Mouse (Mus musculus) C2C12 (cell line): Measurements from ENCODE around the gene Gm20388. TPM values are rescaled to one million over a fixed set of nuclear protein-coding genes. Genes with fewer than 3 reads are reported as not detected.
A peak's percentile ranks its signal among the peaks of the same experiment; 100 is the strongest.

Experiments used
- H3K27me3 ChIP-seq: one replicate; pipeline ENCODE4 v1.6.1; 2011; ENCODE audit not compliant: control insufficient read depth, insufficient read depth, insufficient read length
- H3K36me3 ChIP-seq: one replicate; pipeline ENCODE4 v1.6.1; 2011; ENCODE audit not compliant: control insufficient read depth, insufficient read depth
- H3K4me3 ChIP-seq: one replicate; pipeline ENCODE4 v1.5.1; 2011; ENCODE audit warnings: mild to moderate bottlenecking, control low read depth; ENCODE audit not compliant: poor library complexity, insufficient read depth, severe bottlenecking
- H3K79me2 ChIP-seq: one replicate; pipeline ENCODE4 v1.6.1; 2011; ENCODE audit not compliant: control insufficient read depth, insufficient read depth
- H3K79me3 ChIP-seq: one replicate; pipeline ENCODE4 v1.6.1; 2011; ENCODE audit warnings: low read depth, control low read depth
- H3ac ChIP-seq: one replicate; pipeline ENCODE3; 2011; ENCODE audit warnings: low read depth; ENCODE audit not compliant: control insufficient read depth, insufficient read length
- CEBPB ChIP-seq: IDR thresholded peaks from one replicate; pipeline ENCODE4 v1.6.1; 2011; ENCODE audit warnings: low read depth, mild to moderate bottlenecking, control low read depth, moderate library complexity
- CTCF ChIP-seq: IDR thresholded peaks from one replicate; pipeline ENCODE4 v1.5.1; 2011; ENCODE audit not compliant: control insufficient read depth, insufficient read depth, insufficient read length
- FOSL1 ChIP-seq: IDR thresholded peaks from one replicate; pipeline ENCODE4 v1.8.0; 2011; ENCODE audit warnings: mild to moderate bottlenecking, low read length; ENCODE audit not compliant: poor library complexity, insufficient read depth, severe bottlenecking
- MAX ChIP-seq: IDR thresholded peaks from one replicate; pipeline ENCODE4 v1.6.1; 2011; ENCODE audit warnings: mild to moderate bottlenecking, control low read depth
- MYOD1 ChIP-seq: IDR thresholded peaks from one replicate; pipeline ENCODE4 v1.6.1; 2011; ENCODE audit warnings: low read depth; ENCODE audit not compliant: control insufficient read depth, insufficient read length
- MYOG ChIP-seq: IDR thresholded peaks from one replicate; pipeline ENCODE4 v1.6.1; 2011; ENCODE audit not compliant: control insufficient read depth, insufficient read length; ENCODE audit errors: extremely low read depth
- USF1 ChIP-seq: IDR thresholded peaks from one replicate; pipeline ENCODE4 v1.6.1; 2011; ENCODE audit warnings: low read depth, mild to moderate bottlenecking, control low read depth, moderate library complexity
- polyA plus RNA-seq: library from polyadenylated mRNA; unstranded; fragments of >200 nt; fragmentation: generic; extraction: Trizol; gene quantifications from one replicate; pipeline ENCODE4 v1.2.1, GENCODE M21; 2012; ENCODE audit warnings: missing spikeins

The Gm20388 gene
- polyA plus RNA-seq, 1 experiment = 15.0 TPM

DNA sequence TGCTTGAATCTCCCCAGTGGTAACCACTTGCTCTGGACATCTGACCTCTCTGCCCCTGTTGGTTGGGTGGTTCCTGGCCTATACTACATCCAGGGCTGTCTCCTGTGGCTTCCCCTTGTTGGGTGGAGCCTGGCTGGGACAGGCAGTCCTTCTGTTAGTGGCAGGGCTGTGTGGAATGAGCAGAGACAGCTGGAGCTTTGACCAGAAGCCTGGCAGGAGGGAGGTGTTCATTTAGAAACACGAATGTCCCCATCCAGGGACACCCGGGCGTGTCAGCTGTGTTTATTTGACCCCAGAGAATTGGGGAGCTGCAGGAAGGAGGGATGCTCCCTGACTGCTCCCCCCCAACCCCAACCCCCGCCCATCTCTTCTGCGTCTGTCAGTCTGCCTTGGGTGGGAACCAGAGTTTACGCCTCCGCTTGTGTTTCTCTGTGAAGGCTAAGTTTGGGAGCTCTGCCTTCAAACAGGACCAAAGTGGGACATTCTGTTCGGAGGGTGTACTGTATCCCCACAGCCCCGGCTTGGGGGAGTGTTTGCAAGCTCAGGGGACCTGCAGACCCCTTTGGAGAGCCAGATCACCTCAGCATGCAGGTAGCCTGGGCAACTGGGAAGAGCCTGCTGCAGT is 340.9 kb downstream of the Gm20388 start:
- peaks cover 23% of the 10 kb centered on the region for H3K79me3 ChIP-seq
- no peaks in the 10 kb centered on the region for H3K27me3 ChIP-seq
- TF ChIP-seq MYOD1 = peak; percentile 22
- no peak for TF ChIP-seq MYOG
- no peak overlapping the region for H3ac ChIP-seq
- no peak overlapping the region for H3K4me3 ChIP-seq
- H3K79me2 ChIP-seq = peaks cover 81% of the 10 kb centered on the region
- H3K36me3 ChIP-seq = peaks cover 4% of the 10 kb centered on the region

DNA sequence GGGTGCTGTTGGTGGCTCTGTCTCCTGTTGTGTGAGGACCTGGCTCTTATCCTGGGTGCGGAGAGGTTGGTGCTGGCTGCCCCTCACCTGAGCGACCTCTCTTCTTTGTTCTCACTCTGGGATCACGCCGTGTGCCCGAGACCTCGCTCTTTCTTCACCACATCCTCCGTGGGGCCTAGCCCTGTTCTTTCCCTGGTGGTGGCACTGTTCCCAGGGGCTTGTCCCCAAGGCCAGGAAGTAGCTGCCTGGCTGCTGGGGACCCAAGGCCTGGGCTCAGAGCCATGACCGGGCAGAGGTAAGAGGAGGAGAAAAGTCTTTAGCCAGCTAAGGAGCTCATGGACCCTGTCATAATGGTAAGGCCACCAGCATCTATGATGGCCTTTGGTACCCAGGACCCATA is 343.0 kb downstream of the Gm20388 start:
- Histone ChIP-seq H3ac (no peak overlapping the region), H3K79me3 (peaks cover 11% of the 10 kb centered on the region), H3K27me3 (no peaks in the 10 kb centered on the region), H3K36me3 (no peaks in the 10 kb centered on the region), H3K79me2 (peaks cover 64% of the 10 kb centered on the region), H3K4me3 (no peak overlapping the region)
- TF ChIP-seq CEBPB = no peak
- no peak for TF ChIP-seq USF1
- TF ChIP-seq CTCF = no peak
- TF ChIP-seq MAX = no peak
- TF ChIP-seq FOSL1 = no peak
- TF ChIP-seq MYOG = no peak
- TF ChIP-seq MYOD1 = no peak

- Histone ChIP-seq H3K36me3 (no peaks in the 10 kb centered on the region), H3K79me2 (peaks cover 74% of the 10 kb centered on the region), H3K4me3 (no peak overlapping the region), H3K79me3 (peaks cover 12% of the 10 kb centered on the region), H3K27me3 (no peaks in the 10 kb centered on the region), H3ac (no peak overlapping the region)
- TF ChIP-seq CTCF = no peak
- no peak for TF ChIP-seq CEBPB
- no peak for TF ChIP-seq MAX
- no peak for TF ChIP-seq FOSL1
- no peak for TF ChIP-seq USF1
- TF ChIP-seq MYOG = no peak
- no peak for TF ChIP-seq MYOD1
Observed at GRCm38 (mm10) chr8:120255406-120255987, 344.9 kb downstream of the Gm20388 start.

- H3K36me3 ChIP-seq = no peaks in the 10 kb centered on the region
- H3K79me2 ChIP-seq = peaks cover 67% of the 10 kb centered on the region
- no peak overlapping the region for H3ac ChIP-seq
- TF ChIP-seq USF1 = no peak
- no peak for TF ChIP-seq FOSL1
- no peak for TF ChIP-seq CTCF
- no peaks in the 10 kb centered on the region for H3K27me3 ChIP-seq
- H3K4me3 ChIP-seq = no peak overlapping the region
- peaks cover 9% of the 10 kb centered on the region for H3K79me3 ChIP-seq
Observed at GRCm38 (mm10) chr8:120256958-120257357, 346.3 kb downstream of the Gm20388 start.

DNA sequence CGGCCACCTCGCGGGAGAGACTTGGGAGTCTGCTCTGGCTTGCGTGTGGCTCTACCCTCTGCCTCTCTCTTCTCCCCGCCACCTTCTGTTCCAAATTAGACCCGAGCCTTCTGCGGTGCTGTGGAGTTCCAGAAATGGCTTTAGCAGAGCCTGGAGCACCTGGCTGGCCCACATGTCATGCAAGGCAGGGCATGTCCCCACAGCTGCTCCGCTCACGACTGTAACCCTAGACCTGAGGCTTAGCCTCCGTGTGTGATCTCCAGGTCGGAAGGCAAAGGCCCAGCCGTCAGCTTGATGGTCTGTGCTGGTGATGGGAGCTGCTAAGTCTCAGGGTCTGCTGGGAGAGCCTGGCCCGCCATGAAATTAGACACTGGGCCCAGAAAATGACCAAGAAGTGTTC is 348.6 kb downstream of the Gm20388 start:
- Histone ChIP-seq H3K79me2 (peaks cover 67% of the 10 kb centered on the region), H3K36me3 (no peaks in the 10 kb centered on the region), H3K79me3 (peaks cover 7% of the 10 kb centered on the region), H3K27me3 (no peaks in the 10 kb centered on the region), H3K4me3 (no peak overlapping the region), H3ac (no peak overlapping the region)
- TF ChIP-seq MAX = no peak
- TF ChIP-seq CTCF = no peak
- no peak for TF ChIP-seq MYOG
- no peak for TF ChIP-seq FOSL1
- TF ChIP-seq MYOD1 = no peak
- TF ChIP-seq USF1 = no peak

DNA sequence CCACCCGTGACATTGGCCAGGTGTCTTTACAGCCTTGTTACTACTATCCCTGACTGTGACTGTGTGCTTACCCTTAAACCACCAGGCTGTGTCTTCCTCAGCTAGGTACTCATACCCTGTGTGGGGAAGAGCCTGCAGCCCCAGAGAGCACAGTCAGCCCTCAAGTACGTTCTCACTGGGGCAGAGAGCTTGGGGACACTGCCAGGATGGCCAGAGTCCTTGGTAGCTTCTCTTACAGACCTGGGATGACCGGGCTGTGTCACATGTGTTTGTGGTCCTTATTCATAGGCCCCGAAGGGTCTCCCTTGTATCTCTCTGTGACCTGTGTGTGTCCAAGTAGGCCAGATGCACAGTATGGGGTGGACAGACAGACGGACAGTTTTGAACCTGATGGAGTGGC is 350.0 kb downstream of the Gm20388 start:
- TF ChIP-seq MYOG = no peak
- no peak for TF ChIP-seq USF1
- no peak for TF ChIP-seq FOSL1
- no peak for TF ChIP-seq CEBPB
- no peak for TF ChIP-seq MAX
- TF ChIP-seq CTCF = no peak
- no peak for TF ChIP-seq MYOD1
- H3ac ChIP-seq = no peak overlapping the region
- H3K4me3 ChIP-seq = no peak overlapping the region
- no peaks in the 10 kb centered on the region for H3K36me3 ChIP-seq
- no peaks in the 10 kb centered on the region for H3K27me3 ChIP-seq
- H3K79me2 ChIP-seq = peaks cover 59% of the 10 kb centered on the region
- peaks cover 7% of the 10 kb centered on the region for H3K79me3 ChIP-seq
